Mouse (Mus musculus) erythroblast, embryonic 14.5 days (primary cell): ENCODE data around the gene Fhad1. TPM values are rescaled to one million over a fixed set of nuclear protein-coding genes. Genes with fewer than 3 reads are reported as not detected.

Source experiments
- H3K27me3 ChIP-seq: 2 replicates; pipeline ENCODE4 v1.6.1; 2012; ENCODE audit warnings: inconsistent platforms; ENCODE audit not compliant: control insufficient read depth
- H3K36me3 ChIP-seq: 2 replicates; pipeline ENCODE4 v1.6.1; 2012; ENCODE audit warnings: mild to moderate bottlenecking, inconsistent platforms; ENCODE audit not compliant: control insufficient read depth
- H3K4me1 ChIP-seq: 2 replicates; pipeline ENCODE4 v1.6.1; 2012; ENCODE audit warnings: inconsistent platforms; ENCODE audit not compliant: control insufficient read depth
- H3K4me3 ChIP-seq: replicated peaks from 2 replicates; pipeline ENCODE3; 2012; ENCODE audit warnings: moderate library complexity, mild to moderate bottlenecking, inconsistent platforms
- H3K9me3 ChIP-seq: 2 replicates; pipeline ENCODE4 v1.6.1; 2012; ENCODE audit warnings: low read length, inconsistent platforms, mixed read lengths; ENCODE audit not compliant: control insufficient read depth
- GATA1 ChIP-seq: IDR thresholded peaks from 2 replicates; pipeline ENCODE4 v1.6.1; 2012; ENCODE audit warnings: low read length, inconsistent platforms, mixed read lengths
- TAL1 ChIP-seq: IDR thresholded peaks from 3 replicates; pipeline ENCODE4 v1.6.1; 2012; ENCODE audit warnings: low read length, inconsistent platforms, mixed read lengths
- polyA plus RNA-seq: library from polyadenylated mRNA; stranded (reverse); fragments of >175 nt; gene quantifications from 2 replicates; pipeline ENCODE4 v1.2.3, GENCODE M21; 2012

Gene Fhad1
- polyA plus RNA-seq, 1 experiment, result not detected

GRCm38 (mm10) chr4:141931526-141931925 lies 83.4 kb downstream of the Fhad1 start:
- no peaks in the 10 kb centered on the region for H3K27me3 ChIP-seq
- H3K36me3 ChIP-seq, result no peaks in the 10 kb centered on the region
- H3K9me3 ChIP-seq, result no peaks in the 10 kb centered on the region
- no peaks in the 10 kb centered on the region for H3K4me1 ChIP-seq
- TF ChIP-seq GATA1 (no peak), TAL1 (no peak)
- H3K4me3 ChIP-seq, result no peak overlapping the region

- TF ChIP-seq TAL1, result no peak
- no peak for TF ChIP-seq GATA1
These were observed 84.9 kb downstream of the Fhad1 start for GRCm38 (mm10) chr4:141930001-141930400.

GRCm38 (mm10) chr4:141928881-141929281 lies 86.0 kb downstream of the Fhad1 start:
- Histone ChIP-seq H3K36me3 (no peaks in the 10 kb centered on the region), H3K4me1 (no peaks in the 10 kb centered on the region), H3K9me3 (no peaks in the 10 kb centered on the region), H3K27me3 (no peaks in the 10 kb centered on the region), H3K4me3 (no peak overlapping the region)
- TF ChIP-seq GATA1 (no peak), TAL1 (no peak)

More at GRCm38 (mm10) chr4:141930001-141930400, 84.9 kb downstream of the Fhad1 start:
- Histone ChIP-seq H3K4me1 (no peaks in the 10 kb centered on the region), H3K9me3 (no peaks in the 10 kb centered on the region), H3K27me3 (no peaks in the 10 kb centered on the region), H3K36me3 (no peaks in the 10 kb centered on the region), H3K4me3 (no peak overlapping the region)

- no peaks in the 10 kb centered on the region for H3K4me1 ChIP-seq
- H3K36me3 ChIP-seq, result no peaks in the 10 kb centered on the region
- no peak for TF ChIP-seq TAL1
- TF ChIP-seq GATA1, result no peak
- no peaks in the 10 kb centered on the region for H3K9me3 ChIP-seq
- no peaks in the 10 kb centered on the region for H3K27me3 ChIP-seq
- no peak overlapping the region for H3K4me3 ChIP-seq
These were observed 89.0 kb downstream of the Fhad1 start for GRCm38 (mm10) chr4:141925781-141926345.

- no peaks in the 10 kb centered on the region for H3K9me3 ChIP-seq
- no peak for TF ChIP-seq TAL1
- TF ChIP-seq GATA1, result no peak
- no peaks in the 10 kb centered on the region for H3K36me3 ChIP-seq
- no peaks in the 10 kb centered on the region for H3K27me3 ChIP-seq
- no peak overlapping the region for H3K4me3 ChIP-seq
- H3K4me1 ChIP-seq, result no peaks in the 10 kb centered on the region
These were observed 90.9 kb downstream of the Fhad1 start for GRCm38 (mm10) chr4:141923961-141924360.

- no peaks in the 10 kb centered on the region for H3K9me3 ChIP-seq
- H3K36me3 ChIP-seq, result no peaks in the 10 kb centered on the region
- no peaks in the 10 kb centered on the region for H3K4me1 ChIP-seq
- no peaks in the 10 kb centered on the region for H3K27me3 ChIP-seq
- H3K4me3 ChIP-seq, result no peak overlapping the region
- TF ChIP-seq TAL1 (no peak), GATA1 (no peak)
These were observed 94.5 kb downstream of the Fhad1 start for GRCm38 (mm10) chr4:141920391-141920790.

GRCm38 (mm10) chr4:141917735-141918419 lies 97.0 kb downstream of the Fhad1 start:
- no peaks in the 10 kb centered on the region for H3K9me3 ChIP-seq
- H3K4me1 ChIP-seq, result no peaks in the 10 kb centered on the region
- no peaks in the 10 kb centered on the region for H3K27me3 ChIP-seq
- H3K36me3 ChIP-seq, result no peaks in the 10 kb centered on the region
- no peak overlapping the region for H3K4me3 ChIP-seq
- TF ChIP-seq GATA1, result no peak
- TF ChIP-seq TAL1, result no peak

GRCm38 (mm10) chr4:141914040-141914439 lies 100.8 kb downstream of the Fhad1 start:
- TF ChIP-seq TAL1 (no peak), GATA1 (no peak)
- no peaks in the 10 kb centered on the region for H3K27me3 ChIP-seq
- no peaks in the 10 kb centered on the region for H3K9me3 ChIP-seq

GRCm38 (mm10) chr4:141913201-141913993 lies 101.5 kb downstream of the Fhad1 start:
- Histone ChIP-seq H3K4me3 (no peak overlapping the region), H3K9me3 (no peaks in the 10 kb centered on the region), H3K36me3 (no peaks in the 10 kb centered on the region), H3K4me1 (no peaks in the 10 kb centered on the region), H3K27me3 (no peaks in the 10 kb centered on the region)
- TF ChIP-seq TAL1 (no peak), GATA1 (no peak)

More at GRCm38 (mm10) chr4:141914040-141914439, 100.8 kb downstream of the Fhad1 start:
- H3K36me3 ChIP-seq, result no peaks in the 10 kb centered on the region
- no peaks in the 10 kb centered on the region for H3K4me1 ChIP-seq
- H3K4me3 ChIP-seq, result no peak overlapping the region
